Mouse (Mus musculus) embryo, embryonic 10 days (tissue): ENCODE measurements at regions not wholly inside any gene's neighbourhood (a gene's known extent, or its start where the extent isn't known, plus 50 kb on each side); places are given as distances from the start of the nearest gene placed in this dataset.
A peak's percentile ranks its signal among the peaks of the same experiment; 100 is the strongest.

Experiments used
- DNase-seq: peaks from one replicate; pipeline ENCODE4 v3.0.0-alpha.2; 2015; ENCODE audit warnings: low spot score

GRCm38 (mm10) chr1:73113137-73113536, 97.4 kb upstream of the Tnp1 start:
- no peak for DNase-seq

GRCm38 (mm10) chr1:73112711-73113110, 97.0 kb upstream of the Tnp1 start:
- DNase-seq, result no peak

DNA sequence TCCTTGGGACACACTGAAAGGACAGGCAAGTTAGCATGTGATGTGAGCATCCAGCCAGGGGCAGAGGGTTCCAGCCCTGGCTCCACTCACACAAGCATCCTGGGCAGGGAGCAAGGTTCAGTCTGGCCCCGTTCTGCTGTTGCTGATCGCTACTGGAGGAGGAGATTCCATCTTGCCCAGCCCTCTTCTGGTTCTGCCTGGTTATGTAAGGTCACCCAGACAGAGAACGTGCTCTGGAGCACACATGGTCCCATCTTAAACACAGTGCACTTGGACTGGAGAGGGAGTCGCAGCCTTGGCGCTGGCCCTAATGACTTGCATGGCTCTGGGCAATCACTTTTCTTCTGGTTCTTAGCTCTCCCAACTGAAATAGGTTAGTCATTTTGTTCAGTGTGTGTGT, 96.2 kb upstream of the Tnp1 start:
- DNase-seq, result no peak

DNA sequence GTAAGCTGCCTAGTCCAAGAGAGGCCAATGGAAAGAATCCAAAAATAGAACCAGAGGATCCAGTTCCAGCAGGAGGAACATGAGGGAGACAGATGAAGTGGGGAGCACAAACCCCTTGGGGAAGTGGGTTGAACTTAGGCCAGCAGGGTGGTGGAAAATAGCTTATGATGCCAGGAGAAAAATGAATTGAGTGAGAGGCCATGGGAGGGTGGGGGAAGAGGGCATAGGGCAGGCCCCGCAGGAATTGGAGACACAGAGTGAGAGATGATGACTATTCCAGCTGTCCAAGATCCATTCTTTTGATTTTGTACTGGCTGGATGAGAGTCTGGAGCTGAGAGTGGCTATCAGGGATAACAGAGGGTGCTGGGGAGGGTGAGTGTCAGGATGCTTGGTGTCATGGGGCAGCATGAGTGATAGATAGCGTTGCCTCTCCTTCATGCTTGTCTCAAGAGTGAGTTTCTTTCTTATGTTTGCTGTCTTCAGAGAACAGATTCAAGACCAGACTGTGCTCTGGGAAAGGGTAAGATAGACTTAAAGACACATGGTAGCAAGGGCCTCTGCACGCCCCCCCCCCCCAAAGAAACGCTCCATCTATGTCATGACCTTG, 90.3 kb upstream of the Tnp1 start:
- DNase-seq, result peak; percentile 52

DNA sequence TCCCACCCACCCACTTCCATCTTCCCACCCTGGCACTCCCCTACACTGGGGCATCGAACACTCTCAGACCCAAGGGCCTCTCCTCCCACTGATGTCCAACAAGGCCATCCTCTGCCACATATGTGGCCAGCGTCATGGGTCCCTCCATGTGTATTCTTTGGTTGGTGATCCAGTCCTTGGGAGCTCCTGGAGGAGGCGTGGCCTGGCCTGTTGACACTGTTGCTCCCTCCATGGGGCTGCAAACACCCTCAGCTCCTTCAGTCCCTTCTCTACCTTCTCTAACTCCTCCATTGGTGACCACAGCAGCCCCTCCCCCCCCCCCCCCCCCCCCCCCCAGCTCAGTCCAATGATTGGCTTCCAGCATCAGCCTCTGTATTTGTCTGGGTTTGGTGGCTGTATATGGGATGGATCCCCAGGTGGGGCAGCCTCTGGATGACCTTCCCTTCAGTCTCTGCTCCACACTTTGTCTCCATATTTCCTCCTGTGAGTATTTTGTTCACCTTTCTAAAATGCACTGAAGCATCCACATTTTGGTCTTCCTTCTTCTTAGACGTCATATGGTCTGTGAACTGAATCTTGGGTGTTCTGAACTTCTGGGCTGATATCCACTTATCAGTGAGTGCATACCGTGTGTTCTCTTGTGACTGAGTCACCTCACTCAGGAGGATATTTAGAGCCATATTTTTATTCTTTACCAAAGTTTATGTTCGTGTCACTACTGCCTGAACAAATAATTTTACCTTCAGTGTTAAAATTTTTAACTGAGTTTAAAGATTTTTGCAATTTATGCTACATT, 82.1 kb upstream of the Tnp1 start:
- no peak for DNase-seq

DNA sequence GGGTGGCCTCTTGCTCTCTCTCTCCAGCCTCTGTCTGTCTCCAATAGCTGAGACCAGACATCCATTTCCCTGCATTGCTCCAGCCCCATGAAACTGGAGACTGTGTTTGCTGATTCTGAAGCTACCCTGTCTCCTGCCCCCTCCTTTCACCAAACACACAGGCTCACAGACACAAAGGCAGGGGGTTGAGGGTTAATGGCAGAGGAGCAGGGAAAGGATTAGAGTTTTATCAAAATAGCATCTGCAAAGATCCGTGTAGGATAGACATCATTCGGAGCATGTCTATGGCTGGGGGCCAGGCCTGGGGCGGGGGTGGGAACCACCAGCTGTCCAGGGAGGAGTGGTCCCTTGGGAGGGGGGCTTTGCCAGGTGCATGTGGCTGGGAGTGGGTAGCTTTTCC, 73.9 kb upstream of the Tnp1 start:
- DNase-seq, result peak; percentile 66

- no peak for DNase-seq
Observed at GRCm38 (mm10) chr1:73088494-73088893, 72.8 kb upstream of the Tnp1 start.

- DNase-seq, result no peak
Observed at GRCm38 (mm10) chr1:73084946-73085345, 69.2 kb upstream of the Tnp1 start.

- no peak for DNase-seq
Observed at GRCm38 (mm10) chr1:73083396-73083795, 67.7 kb upstream of the Tnp1 start.

DNA sequence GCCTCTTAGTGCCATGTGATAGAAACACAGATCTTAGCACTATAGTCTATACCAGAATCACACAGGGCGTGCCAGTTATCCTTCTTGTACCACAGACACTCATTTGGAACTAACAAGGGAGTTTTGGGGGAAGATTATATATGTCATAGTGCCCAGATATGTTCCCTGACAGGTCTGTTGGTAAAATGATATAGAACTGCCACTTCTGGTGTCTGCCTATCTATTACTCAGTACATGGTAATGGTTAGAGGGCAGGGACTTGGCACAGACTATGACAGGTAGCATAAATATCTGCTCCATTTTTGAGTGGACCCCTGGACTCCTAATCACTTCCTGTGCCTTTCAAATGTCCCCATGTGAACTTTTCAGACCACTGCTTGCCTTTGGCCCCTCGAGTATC, 63.8 kb upstream of the Tnp1 start:
- no peak for DNase-seq

DNA sequence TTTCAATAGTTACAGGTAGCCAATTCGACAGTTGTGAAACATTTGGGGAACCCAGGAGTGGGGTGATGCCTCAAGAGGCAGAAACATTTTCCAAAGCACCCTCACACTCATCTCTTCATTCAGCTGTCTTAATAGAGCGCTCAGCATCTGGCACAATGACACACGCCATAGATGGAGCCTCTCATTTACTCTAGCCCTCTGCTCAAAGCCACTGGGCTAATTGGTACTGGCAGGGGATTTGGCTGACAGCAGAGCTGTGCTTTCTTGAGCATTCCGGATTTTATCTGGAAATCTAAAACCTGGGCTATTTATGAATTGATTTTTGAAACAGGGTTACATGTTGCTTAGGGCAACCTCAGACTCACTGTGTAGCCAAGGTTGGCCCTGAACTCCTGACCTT, 61.4 kb upstream of the Tnp1 start:
- no peak for DNase-seq

GRCm38 (mm10) chr1:73075699-73076373, 60.1 kb upstream of the Tnp1 start:
- DNase-seq, result no peak

- no peak for DNase-seq
Observed at GRCm38 (mm10) chr1:73075159-73075558, 59.5 kb upstream of the Tnp1 start.

DNA sequence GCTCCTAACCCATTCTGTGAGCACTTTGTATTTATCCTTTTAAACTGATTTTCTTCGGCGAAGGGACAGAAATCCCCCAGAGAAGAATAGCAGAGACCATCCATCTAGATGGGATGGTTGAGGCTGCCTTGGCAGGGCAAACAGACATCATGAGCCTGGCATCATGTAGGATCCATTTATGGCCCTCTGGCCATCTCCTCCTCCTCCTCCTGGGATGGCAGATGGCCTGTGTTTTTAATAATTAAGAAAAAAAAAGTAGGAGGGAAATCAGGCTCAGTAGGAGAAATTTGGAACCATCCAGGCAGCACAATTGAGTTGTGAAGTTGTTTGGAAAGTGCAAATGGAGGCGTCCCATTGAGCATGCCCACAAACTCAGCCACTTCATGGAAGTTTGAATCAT, 58.8 kb upstream of the Tnp1 start:
- DNase-seq, result no peak

- DNase-seq, result no peak
Observed at GRCm38 (mm10) chr1:73072237-73072904, 56.7 kb upstream of the Tnp1 start.

- DNase-seq, result no peak
Observed at GRCm38 (mm10) chr1:73070126-73070525, 54.4 kb upstream of the Tnp1 start.
